Mouse (Mus musculus) spleen, adult 2 months (tissue): Measurements from ENCODE around the gene Thap8. TPM values are rescaled to one million over a fixed set of nuclear protein-coding genes. Genes with fewer than 3 reads are reported as not detected.

Experiments used
- DNase-seq, 2 experiments: peaks; one replicate each; pipeline versions ENCODE4 v3.0.0 to v3.0.0-alpha.2; 2012 to 2021; ENCODE audit warnings: low spot score in 2 of 2, low read depth in 1 of 2
- H3K27ac ChIP-seq: fragments of 200-500 bp; 2 replicates; pipeline ENCODE4 v1.5.1; 2012; ENCODE audit warnings: low read length, inconsistent platforms; ENCODE audit not compliant: insufficient read depth
- H3K27me3 ChIP-seq: fragments of 200-500 bp; 2 replicates; pipeline ENCODE4 v1.6.1; 2012; ENCODE audit warnings: mild to moderate bottlenecking, moderate library complexity, low read length, inconsistent platforms; ENCODE audit not compliant: control insufficient read depth, insufficient read depth
- H3K36me3 ChIP-seq: fragments of 200-500 bp; 2 replicates; pipeline ENCODE4 v1.6.1; 2012; ENCODE audit warnings: mild to moderate bottlenecking, low read length, inconsistent platforms; ENCODE audit not compliant: control insufficient read depth, insufficient read depth
- H3K4me1 ChIP-seq: fragments of 200-500 bp; 2 replicates; pipeline ENCODE4 v1.6.1; 2011; ENCODE audit warnings: inconsistent platforms; ENCODE audit not compliant: control insufficient read depth, insufficient read depth, insufficient read length
- H3K4me3 ChIP-seq: fragments of 200-500 bp; 2 replicates; pipeline ENCODE4 v1.5.1; 2011; ENCODE audit warnings: mild to moderate bottlenecking, inconsistent platforms; ENCODE audit not compliant: insufficient read depth, insufficient read length; ENCODE audit errors: extremely low read depth
- CTCF ChIP-seq: fragments of 200-500 bp; IDR thresholded peaks from 2 replicates; pipeline ENCODE4 v1.5.1; 2011; ENCODE audit warnings: mild to moderate bottlenecking, inconsistent platforms; ENCODE audit not compliant: insufficient read depth, insufficient read length, insufficient replicate concordance; ENCODE audit errors: extremely low read depth
- POLR2A ChIP-seq: fragments of 200-500 bp; IDR thresholded peaks from 2 replicates; pipeline ENCODE4 v1.6.1; 2011; ENCODE audit warnings: low read depth, low read length, inconsistent platforms
- WGBS: fragments of 180-500 bp; shearing (Covaris S2); methylation state at CpG from one replicate; pipeline ENCODE4 v1.1.7; 2018; 5-methylcytosine and 5-hydroxymethylcytosine counted together
- polyA plus RNA-seq: library from polyadenylated mRNA; depleted of rRNA; stranded (reverse); fragments of >200 nt; gene quantifications from 2 replicates; pipeline ENCODE4 v1.2.3, GENCODE M21; 2012

Thap8 gene
- polyA plus RNA-seq, 1 experiment, result 0.14 TPM

- no peak overlapping the region for H3K27ac ChIP-seq
- WGBS, result 58% methylated on average over 8 of the region's 8 CpGs
Observed at GRCm38 (mm10) chr7:30286701-30287410, 7.0 kb downstream of the Thap8 start.

GRCm38 (mm10) chr7:30288046-30288445 is 8.2 kb downstream of the Thap8 start:
- H3K36me3 ChIP-seq, result no peaks in the 10 kb centered on the region

More at GRCm38 (mm10) chr7:30286701-30287410, 7.0 kb downstream of the Thap8 start:
- no peak for TF ChIP-seq CTCF
- no peak for TF ChIP-seq POLR2A
- DNase-seq, result no peak
- no peaks in the 10 kb centered on the region for H3K4me1 ChIP-seq
- no peak overlapping the region for H3K4me3 ChIP-seq
- no peaks in the 10 kb centered on the region for H3K27me3 ChIP-seq
- H3K36me3 ChIP-seq, result no peaks in the 10 kb centered on the region

GRCm38 (mm10) chr7:30289071-30289713 is 9.3 kb downstream of the Thap8 start:
- no peak overlapping the region for H3K4me3 ChIP-seq
- DNase-seq, result no peak
- WGBS, result 87% methylated on average over 7 of the region's 7 CpGs
- no peaks in the 10 kb centered on the region for H3K36me3 ChIP-seq
- H3K27ac ChIP-seq, result no peak overlapping the region
- TF ChIP-seq POLR2A (no peak), CTCF (no peak)
- H3K4me1 ChIP-seq, result no peaks in the 10 kb centered on the region
- no peaks in the 10 kb centered on the region for H3K27me3 ChIP-seq

More at GRCm38 (mm10) chr7:30288046-30288445, 8.2 kb downstream of the Thap8 start:
- no peak for TF ChIP-seq CTCF
- no peak for TF ChIP-seq POLR2A
- Histone ChIP-seq H3K27ac (no peak overlapping the region), H3K4me1 (no peaks in the 10 kb centered on the region), H3K27me3 (no peaks in the 10 kb centered on the region), H3K4me3 (no peak overlapping the region)
- WGBS, result 80% methylated on average over 6 of the region's 6 CpGs
- DNase-seq, result no peak

GRCm38 (mm10) chr7:30289714-30290399 is 10.0 kb downstream of the Thap8 start:
- 84% methylated on average over 10 of the region's 10 CpGs for WGBS
- Histone ChIP-seq H3K4me3 (no peak overlapping the region), H3K36me3 (no peaks in the 10 kb centered on the region), H3K27ac (no peak overlapping the region), H3K4me1 (no peaks in the 10 kb centered on the region), H3K27me3 (no peaks in the 10 kb centered on the region)
- TF ChIP-seq CTCF, result no peak
- no peak for TF ChIP-seq POLR2A
- no peak for DNase-seq

GRCm38 (mm10) chr7:30291215-30292131 is 11.6 kb downstream of the Thap8 start, which contains the start of gene Clip3:
TSS of gene Clip3 (plus strand) at chr7:30291728.
- TF ChIP-seq POLR2A, result no peak
- TF ChIP-seq CTCF, result no peak
- WGBS, result 14% methylated on average over 35 of the region's 35 CpGs
- no peak for DNase-seq
- Histone ChIP-seq H3K4me3 (peak within 1 kb of the TSS; percentile 42; the same call in 1 of the 2 replicates), H3K27ac (no peak within 1 kb of the TSS; the same call in 1 of the 2 replicates), H3K27me3 (no peaks in the 10 kb centered on the region), H3K4me1 (no peaks in the 10 kb centered on the region), H3K36me3 (no peaks in the 10 kb centered on the region)

- no peak for DNase-seq
- no peaks in the 10 kb centered on the region for H3K4me1 ChIP-seq
- no peaks in the 10 kb centered on the region for H3K27me3 ChIP-seq
- H3K27ac ChIP-seq, result no peak overlapping the region
- no peaks in the 10 kb centered on the region for H3K36me3 ChIP-seq
- TF ChIP-seq POLR2A (no peak), CTCF (no peak)
- H3K4me3 ChIP-seq, result no peak overlapping the region
- WGBS, result 90% methylated on average over 13 of the region's 13 CpGs
Observed at GRCm38 (mm10) chr7:30293795-30294194, 13.9 kb downstream of the Thap8 start.
